Mouse (Mus musculus) mesoderm, embryonic 11.5 days (tissue): ENCODE results near the gene Sncg.

Experiments used
- DNase-seq: peaks from one replicate; pipeline ENCODE4 v3.0.0-alpha.2; 2012; ENCODE audit warnings: low read depth, low spot score

Sncg gene

DNA sequence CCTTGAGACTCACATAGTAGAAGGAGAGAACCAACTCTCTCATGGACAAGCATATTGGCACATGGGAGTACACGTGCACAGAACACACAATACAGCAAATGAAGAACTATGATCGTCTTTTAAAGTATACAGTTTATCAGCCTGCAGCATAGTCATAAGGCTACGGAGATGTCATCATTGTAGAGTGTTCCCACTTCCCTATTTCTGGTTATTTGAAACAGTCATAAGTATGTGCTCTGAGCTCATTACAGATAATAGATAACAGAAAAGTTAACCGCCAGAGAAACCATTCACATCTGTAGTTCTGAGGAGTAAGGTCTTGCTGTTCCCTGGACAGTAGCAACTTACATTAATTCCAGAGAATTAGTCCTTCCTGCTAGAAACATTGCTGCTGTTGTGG lies 31.5 kb downstream of the Sncg start:
- no peak for DNase-seq

DNA sequence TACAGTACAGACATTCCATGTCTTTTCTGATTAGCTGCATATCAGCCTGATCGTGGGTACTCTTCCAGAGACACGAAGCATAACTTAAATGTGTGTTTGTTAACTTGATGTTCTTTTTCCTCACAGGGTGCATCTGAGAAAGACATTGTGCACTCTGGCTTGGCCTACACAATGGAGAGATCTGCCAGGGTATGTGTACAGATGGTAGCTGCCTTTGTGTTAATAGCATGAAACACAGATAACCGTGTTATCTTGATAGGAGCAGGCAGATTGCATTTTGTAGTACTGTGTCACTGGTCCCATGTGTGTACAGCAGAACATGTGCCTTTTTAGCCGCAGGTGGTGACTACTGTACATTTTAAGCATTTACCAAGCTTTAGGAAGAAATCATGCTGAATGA lies 32.6 kb downstream of the Sncg start:
- DNase-seq: no peak

DNA sequence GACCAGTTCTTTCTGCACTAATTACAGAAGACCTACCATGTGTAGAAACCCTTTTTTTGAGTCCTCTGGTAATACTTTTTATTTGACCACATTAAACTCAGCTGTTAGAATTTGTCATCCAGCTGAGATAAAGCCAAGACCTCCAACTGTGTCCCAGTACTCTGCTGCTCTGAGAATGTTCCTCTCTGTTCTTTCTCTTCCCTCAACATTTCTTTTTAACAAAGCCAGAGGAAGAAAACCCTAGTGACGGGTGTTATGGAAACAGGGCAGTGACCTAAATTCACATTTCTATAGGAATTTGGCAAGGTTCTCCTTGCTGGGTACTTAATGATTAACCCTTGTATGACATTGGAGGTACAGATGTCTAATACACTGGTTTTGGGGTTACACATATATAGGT lies 35.1 kb downstream of the Sncg start:
- no peak for DNase-seq

DNA sequence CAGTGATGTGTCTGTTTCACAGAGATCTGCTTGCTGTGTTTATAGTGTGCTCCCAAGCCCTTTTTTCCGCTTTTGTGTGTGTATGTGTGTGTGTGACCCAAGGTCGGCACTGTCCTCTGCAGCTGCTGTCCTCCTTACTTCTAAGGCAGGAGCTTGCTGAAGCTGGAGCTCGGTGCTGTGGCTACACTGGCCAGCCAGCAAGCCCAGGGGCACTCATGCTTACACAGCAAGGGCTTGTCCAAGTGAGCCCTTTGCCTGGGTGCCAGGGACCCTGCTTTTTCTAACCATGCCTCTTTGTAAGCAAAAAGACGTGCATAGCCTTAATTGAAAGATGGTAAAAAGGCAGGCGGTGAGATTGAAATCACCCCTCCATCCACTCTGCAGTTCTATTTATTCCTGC lies 42.1 kb downstream of the Sncg start:
- DNase-seq: no peak

DNA sequence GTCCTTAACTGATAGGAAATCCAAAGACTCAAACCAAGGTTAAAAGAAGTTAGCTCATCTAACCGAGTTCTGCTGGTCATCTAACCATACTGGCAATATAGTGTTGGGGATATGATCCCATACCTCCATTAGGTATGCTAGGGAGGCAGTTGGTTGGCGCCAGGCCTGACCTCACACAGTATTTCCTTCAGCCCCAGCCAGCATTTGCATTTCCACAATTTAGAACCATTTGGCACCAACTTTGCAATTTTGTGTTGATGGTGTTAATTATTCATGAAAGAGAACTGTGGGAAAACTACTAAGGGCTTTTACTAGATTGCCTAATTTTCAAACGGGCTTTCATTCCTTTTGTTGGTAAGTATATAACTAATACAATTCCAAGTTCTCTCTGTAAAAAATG lies 42.7 kb downstream of the Sncg start:
- DNase-seq: no peak

DNA sequence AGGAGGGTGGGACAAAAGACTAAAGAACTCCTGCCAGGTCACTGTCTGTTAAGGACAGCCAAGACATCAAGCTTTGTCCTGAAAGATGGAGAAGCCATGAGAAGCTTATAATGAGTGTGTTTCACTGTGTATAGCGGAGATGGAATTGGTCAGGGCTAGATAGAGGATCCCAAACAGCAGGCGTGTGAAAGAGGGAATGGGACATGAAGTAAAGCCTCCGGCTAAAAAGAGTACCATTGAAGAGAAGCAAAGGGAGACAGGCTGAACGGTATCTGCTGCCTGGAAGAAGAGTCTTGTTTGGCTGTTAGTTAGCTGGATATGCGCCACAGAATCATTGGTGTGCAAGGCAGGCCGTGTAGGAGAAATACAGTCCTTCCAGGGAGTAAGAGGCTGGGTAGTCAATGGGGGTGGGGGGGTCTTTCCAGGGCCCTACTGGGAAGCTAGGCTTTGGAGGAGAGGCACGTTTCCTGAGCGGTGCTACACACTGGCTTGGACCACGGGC lies 43.9 kb downstream of the Sncg start:
- DNase-seq: no peak

DNA sequence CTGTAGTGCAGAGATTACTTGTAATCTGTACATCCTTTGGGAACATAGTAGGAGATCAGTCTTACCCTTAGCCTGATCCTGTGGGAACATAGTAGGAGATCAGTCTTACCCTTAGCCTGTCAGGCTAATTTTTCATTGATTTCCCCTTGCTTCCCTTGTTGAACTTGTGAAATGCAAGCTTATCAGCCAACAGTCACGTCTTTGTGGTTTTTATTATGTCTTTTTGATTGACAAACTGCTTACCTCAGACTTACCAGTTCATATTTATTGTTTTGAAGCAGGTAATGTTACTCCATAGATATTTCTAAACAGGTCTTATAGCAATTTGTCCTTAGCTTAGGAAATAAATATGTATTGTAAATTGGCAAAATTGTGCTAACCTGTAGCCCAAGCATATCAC lies 47.0 kb downstream of the Sncg start:
- DNase-seq: no peak

DNA sequence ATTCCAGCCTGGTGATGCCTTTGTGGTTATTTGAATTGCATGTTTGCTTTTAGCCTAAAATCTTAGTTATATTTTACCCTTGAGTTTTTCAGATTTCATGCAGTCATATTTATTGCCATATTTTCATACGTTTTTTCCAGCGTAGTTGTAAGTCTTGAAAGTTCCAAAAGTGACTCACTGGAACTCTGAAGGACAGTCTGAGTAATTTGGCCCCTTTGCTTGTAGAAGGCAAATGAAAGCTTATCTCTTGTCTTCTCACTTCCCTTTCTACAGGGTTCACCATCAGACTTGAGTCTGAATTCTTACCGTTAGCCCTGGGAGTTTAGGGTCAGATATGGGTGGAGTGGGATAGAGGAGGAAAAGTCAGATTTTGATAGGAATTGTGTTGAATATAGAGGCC lies 48.0 kb downstream of the Sncg start:
- no peak for DNase-seq

DNA sequence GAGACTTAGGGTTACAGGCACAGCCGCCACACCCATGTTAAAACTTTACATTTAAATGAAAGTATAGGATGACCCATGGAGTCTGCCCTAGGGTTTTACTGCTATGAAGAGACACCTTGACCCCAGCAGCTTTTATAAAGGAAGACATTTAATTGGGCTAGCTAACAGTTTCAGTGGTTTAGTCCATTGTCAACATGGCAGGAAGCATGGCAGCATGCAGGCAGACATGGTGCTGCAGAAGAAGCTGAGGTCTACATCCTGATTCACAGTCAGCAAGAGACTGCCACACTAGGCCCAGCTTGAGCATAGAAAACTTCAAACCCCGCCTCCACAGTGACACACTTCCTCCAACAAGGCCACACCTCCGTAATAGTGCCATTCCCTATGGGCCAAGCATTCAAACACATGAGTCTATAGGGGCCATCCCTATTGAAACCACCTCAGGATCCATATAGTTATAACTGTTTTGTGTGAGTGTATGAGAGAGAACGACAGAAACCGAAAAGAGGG lies 51.0 kb downstream of the Sncg start:
- no peak for DNase-seq
